19 mouse cellular contexts compared by ENCODE assay signal in the genomic region with DNA sequence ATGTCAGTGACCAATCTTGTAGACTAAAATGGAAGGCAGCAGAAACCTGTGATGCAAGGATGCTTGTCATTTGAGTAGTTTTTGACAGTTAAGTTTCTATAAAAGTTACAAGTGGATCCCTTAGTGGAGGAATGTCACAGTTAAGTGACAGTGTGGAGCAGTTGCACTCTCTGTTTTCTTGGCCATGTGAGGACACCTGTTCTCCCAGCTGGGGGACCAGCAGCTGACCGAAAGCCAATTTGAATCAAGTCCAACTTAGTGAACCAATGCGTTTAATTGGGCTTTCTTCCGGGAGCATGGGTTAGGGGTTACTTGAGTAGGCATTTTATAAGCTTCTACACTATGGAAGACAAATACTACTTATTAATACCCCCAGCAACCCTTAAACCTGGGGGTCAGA. TPM values are rescaled to one million over a fixed set of nuclear protein-coding genes. Genes with fewer than 3 reads are reported as not detected.
A peak's percentile ranks its signal among the peaks of the same experiment; 100 is the strongest.
DNase-seq lines count a peak whose midpoint lies in the region; ATAC-seq lines count a peak whose summit lies in the region.
"Had no signal": no experiment of that assay in that cellular context is flagged by ENCODE, and none has a peak within 500 bp of the region (broad histone marks: within the 10 kb centered on the region; RNA-seq: fewer than 3 reads in every experiment).

No protein-coding gene starts in this region.

- H3K9me3 ChIP-seq in kidney, embryonic 14.5 days (ENCODE audit: control insufficient read depth, low read length) = no peaks in the 10 kb centered on the region
- no peaks in the 10 kb centered on the region for H3K9me3 ChIP-seq in limb, embryonic 15.5 days
- H3K9me3 ChIP-seq: heart, embryonic 15.5 days; hindbrain, embryonic 10.5 days had no signal

- no peak overlapping the region for H3K9ac ChIP-seq in kidney, embryonic 14.5 days (ENCODE audit: low read depth, low read length)
- H3K9ac ChIP-seq in limb, embryonic 15.5 days = no peak overlapping the region
- H3K9ac ChIP-seq: embryonic facial prominence, embryonic 12.5 days; forebrain, postnatal 0 days; heart, embryonic 15.5 days; liver, embryonic 14.5 days had no signal

- H3K27ac ChIP-seq in kidney, embryonic 14.5 days (ENCODE audit: low read depth, low read length) = no peak overlapping the region
- H3K27ac ChIP-seq in limb, embryonic 15.5 days = no peak overlapping the region
- H3K27ac ChIP-seq: embryonic facial prominence, embryonic 12.5 days; heart, adult 2 months; heart, embryonic 15.5 days; hindbrain, embryonic 10.5 days; liver, embryonic 14.5 days had no signal

- 84% methylated on average over 3 of the region's 3 CpGs for WGBS in kidney, embryonic 14.5 days
- WGBS in limb, embryonic 15.5 days = 54% methylated on average over 3 of the region's 3 CpGs

- ATAC-seq in cerebellum, adult (ENCODE audit: insufficient number of reproducible peaks, low FRiP score, low TSS enrichment) = no peak
- no peak for ATAC-seq in kidney, embryonic 14.5 days (ENCODE audit: low FRiP score, low TSS enrichment)
- ATAC-seq in limb, embryonic 15.5 days (ENCODE audit: insufficient number of reproducible peaks, low FRiP score, low TSS enrichment, low read depth) = 0 out of 2 replicates have a peak, but pooled peaks have one; percentile 33
- ATAC-seq: forebrain, postnatal 0 days; inflammation-experienced regulatory T-cells, adult 6 months; lung, postnatal 0 days had no signal

- H3K36me3 ChIP-seq in kidney, embryonic 14.5 days (ENCODE audit: control insufficient read depth, insufficient read depth, low read length) = no peaks in the 10 kb centered on the region; the same call in 1 of the 2 replicates
- H3K36me3 ChIP-seq in limb, embryonic 15.5 days = no peaks in the 10 kb centered on the region
- H3K36me3 ChIP-seq: heart, embryonic 15.5 days had no signal

- no peaks in the 10 kb centered on the region for H3K27me3 ChIP-seq in kidney, embryonic 14.5 days (ENCODE audit: control insufficient read depth, insufficient read depth, low read length)
- H3K27me3 ChIP-seq in limb, embryonic 15.5 days = no peaks in the 10 kb centered on the region
- H3K27me3 ChIP-seq: embryonic facial prominence, embryonic 12.5 days; heart, embryonic 15.5 days had no signal

- intact Hi-C loops in heart, postnatal 10 days (cut with DNase I) = no loop called here

- no peak overlapping the region for H3K4me3 ChIP-seq in kidney, embryonic 14.5 days (ENCODE audit: low read length)
- H3K4me3 ChIP-seq in limb, embryonic 15.5 days = no peak overlapping the region
- H3K4me3 ChIP-seq: embryonic facial prominence, embryonic 12.5 days; heart, adult 2 months; heart, embryonic 15.5 days; hindbrain, embryonic 10.5 days had no signal

- peak; percentile 54 for DNase-seq in cerebellum, adult 11-12 months
- peak; percentile 74 for DNase-seq in kidney, adult 9 months
- peak; percentile 76 to 83 for DNase-seq in cerebellum, postnatal 10 days
- no peak for DNase-seq in heart, postnatal 10 days
- no peak for DNase-seq in ovary, postnatal 10 days (ENCODE audit: low spot score)
- DNase-seq: forebrain, postnatal 0 days; gastrocnemius, postnatal 10 days; heart, adult 2 months; midbrain, embryonic 14.5 days; thymus, adult 18-20 months had no signal

- H3K4me1 ChIP-seq in kidney, embryonic 14.5 days (ENCODE audit: control insufficient read depth, insufficient read depth, low read length) = no peaks in the 10 kb centered on the region
- no peaks in the 10 kb centered on the region for H3K4me1 ChIP-seq in limb, embryonic 15.5 days
- H3K4me1 ChIP-seq: embryonic facial prominence, embryonic 12.5 days had no signal

- no peak overlapping the region for H3K4me2 ChIP-seq in kidney, embryonic 14.5 days (replicated peaks; ENCODE audit: low read depth, low read length)
- H3K4me2 ChIP-seq in limb, embryonic 15.5 days = no peak overlapping the region
- H3K4me2 ChIP-seq: embryonic facial prominence, embryonic 12.5 days; heart, embryonic 15.5 days had no signal

RNA-seq across cellular contexts. Expression of a gene that starts 48.9 kb away (rescaled TPM):
- 38.9 and 50.4 TPM in 2 replicates for polyA plus RNA-seq in kidney, embryonic 14.5 days (2014; fragmentation: Nextera tagmentation; extraction: Ambion mirVana)
- 23.3 and 32.0 TPM in 2 replicates for polyA plus RNA-seq in limb, embryonic 15.5 days (2015; fragmentation: Nextera tagmentation; extraction: Ambion mirVana)
- total RNA-seq in heart, postnatal 10 days (2021) = 1 to 10 TPM; 3.3 to 8.1 TPM

Comparison
In these comparisons a context has a peak if more than half of its experiments do, and no peak if none do; other contexts are left out.
1. DNase-seq: peak in cerebellum, adult 11-12 months (single experiment), kidney, adult 9 months (single experiment) and cerebellum, postnatal 10 days (2 of 2); none in heart, postnatal 10 days (0 of 2) and ovary, postnatal 10 days (single experiment).